Mouse (Mus musculus) lung, postnatal 0 days (tissue): ENCODE data around the gene Lst1.

Experiments
- CTCF ChIP-seq: IDR thresholded peaks from 2 replicates; pipeline ENCODE4 v1.5.1; 2016; ENCODE audit warnings: antibody characterized with exemption, mild to moderate bottlenecking
- EP300 ChIP-seq: IDR thresholded peaks from 2 replicates; pipeline ENCODE4 v1.6.1; 2016; ENCODE audit warnings: antibody characterized with exemption, mild to moderate bottlenecking, control low read depth

GRCm38 (mm10) chr17:35232043-35232442 lies 43.8 kb upstream of the Lst1 start:
- TF ChIP-seq CTCF (peak; percentile 93), EP300 (no peak)
